Mouse (Mus musculus): Measurements from ENCODE around the gene Pask.
A peak's percentile ranks its signal among the peaks of the same experiment; 100 is the strongest.
"Not testable (repeated sequence)": the region's sequence is repeated elsewhere in the genome, so short reads cannot be mapped to it uniquely, and the experiment has no call there.

Gene Pask

GRCm38 (mm10) chr1:93342648-93343503, at the start of gene Pask, which contains the start of gene Ppp1r7:
Gene Pask (minus strand): TSS chr1:93343482.
Gene Ppp1r7 (plus strand): TSS chr1:93342854.
- peak; percentile 94 to 95 for DNase-seq

- DNase-seq, result no peak
Measured at GRCm38 (mm10) chr1:93388906-93389305, 45.6 kb upstream of the Pask start.

GRCm38 (mm10) chr1:93387198-93387597, 43.9 kb upstream of the Pask start:
- DNase-seq, result no peak

GRCm38 (mm10) chr1:93379117-93379516, 35.8 kb upstream of the Pask start:
- DNase-seq, result no peak

- DNase-seq, result no peak
Measured at GRCm38 (mm10) chr1:93377307-93377706, 34.0 kb upstream of the Pask start.

- DNase-seq, result no peak
Measured at GRCm38 (mm10) chr1:93373665-93374064, 30.4 kb upstream of the Pask start, which contains the start of gene Ano7. Gene Ano7 (plus strand): TSS chr1:93373930.

GRCm38 (mm10) chr1:93365641-93366040, 22.4 kb upstream of the Pask start:
- no peak for DNase-seq

GRCm38 (mm10) chr1:93362661-93363060, 19.4 kb upstream of the Pask start:
- no peak for DNase-seq

GRCm38 (mm10) chr1:93352724-93353123, 9.4 kb upstream of the Pask start:
- DNase-seq, result peak; percentile 49 to 53

GRCm38 (mm10) chr1:93349701-93350100, 6.4 kb upstream of the Pask start:
- no peak for DNase-seq

- no peak for DNase-seq
Measured at GRCm38 (mm10) chr1:93347176-93347575, 3.9 kb upstream of the Pask start.

GRCm38 (mm10) chr1:93343504-93344047, 294 bp upstream of the Pask start:
- DNase-seq, result peak; percentile 93 to 97

GRCm38 (mm10) chr1:93334621-93335020, 8.7 kb downstream of the Pask start:
- DNase-seq, result no peak

- DNase-seq, result no peak
Measured at GRCm38 (mm10) chr1:93326446-93326845, 16.8 kb downstream of the Pask start.

- no peak for DNase-seq
Measured at GRCm38 (mm10) chr1:93323973-93324372, 19.3 kb downstream of the Pask start.

- peak; percentile 84 to 87 for DNase-seq
Measured at GRCm38 (mm10) chr1:93305581-93306337, 37.5 kb downstream of the Pask start, which contains the start of gene Mterf4. Gene Mterf4 (minus strand): TSS chr1:93305915.

- DNase-seq, result no peak
Measured at GRCm38 (mm10) chr1:93300578-93300977, 42.7 kb downstream of the Pask start.

GRCm38 (mm10) chr1:93299791-93300190, 43.5 kb downstream of the Pask start:
- no peak for DNase-seq

- DNase-seq, result not testable (repeated sequence)
Measured at GRCm38 (mm10) chr1:93294491-93294890, 48.8 kb downstream of the Pask start.

- no peak for DNase-seq
Measured at GRCm38 (mm10) chr1:93292006-93292405, 51.3 kb downstream of the Pask start.

GRCm38 (mm10) chr1:93291591-93291990, 51.7 kb downstream of the Pask start:
- DNase-seq, result no peak

GRCm38 (mm10) chr1:93290956-93291355, 52.3 kb downstream of the Pask start:
- DNase-seq, result no peak

GRCm38 (mm10) chr1:93289678-93290214, 53.5 kb downstream of the Pask start:
- no peak for DNase-seq
